Mouse (Mus musculus) MEL (cell line): Measurements from ENCODE around the gene Nkx1-2. TPM values are rescaled to one million over a fixed set of nuclear protein-coding genes. Genes with fewer than 3 reads are reported as not detected.

Source experiments
- DNase-seq: peaks from one replicate; pipeline ENCODE4 v3.0.0; 2011; ENCODE audit warnings: low read depth, low spot score
- H3K27ac ChIP-seq: 2 replicates; pipeline ENCODE4 v1.5.1; 2012; ENCODE audit warnings: low read depth, mild to moderate bottlenecking, control low read depth, low read length, moderate library complexity; ENCODE audit not compliant: control insufficient read depth
- H3K27me3 ChIP-seq, 2 experiments: fragments of 150-350 bp in 1 of 2; sonication (generic) in 1 of 2; 2 replicates each; pipeline ENCODE4 v1.6.1; 2012; ENCODE audit warnings: low read length in 2 of 2, mild to moderate bottlenecking in 2 of 2, improper control_type of control experiment in 1 of 2, moderate library complexity in 1 of 2; ENCODE audit not compliant: insufficient read depth in 2 of 2, control insufficient read depth in 1 of 2
- H3K36me3 ChIP-seq, 2 experiments: 2 replicates each; pipeline ENCODE4 v1.6.1; 2012 to 2014; ENCODE audit warnings: low read length in 2 of 2, improper control_type of control experiment in 1 of 2, inconsistent platforms in 1 of 2, mild to moderate bottlenecking in 1 of 2; ENCODE audit not compliant: insufficient read depth in 2 of 2, control insufficient read depth in 1 of 2
- H3K4me1 ChIP-seq, 2 experiments: fragments of 150-350 bp in 1 of 2; sonication (generic) in 1 of 2; 2 replicates each; pipeline ENCODE4 v1.6.1; 2012; ENCODE audit warnings: low read length in 2 of 2, improper control_type of control experiment in 1 of 2, mild to moderate bottlenecking in 1 of 2; ENCODE audit not compliant: insufficient read depth in 2 of 2, control insufficient read depth in 1 of 2
- H3K4me3 ChIP-seq, 2 experiments: fragments of 150-350 bp in 1 of 2; sonication (generic) in 1 of 2; 2 replicates each; pipeline ENCODE4 v1.5.1; 2012; ENCODE audit warnings: low read depth in 2 of 2, low read length in 2 of 2, mild to moderate bottlenecking in 2 of 2, moderate library complexity in 2 of 2, control low read depth in 1 of 2, improper control_type of control experiment in 1 of 2; ENCODE audit not compliant: control insufficient read depth in 1 of 2, insufficient read depth in 1 of 2
- H3K79me2 ChIP-seq: 2 replicates; pipeline ENCODE4 v1.6.1; 2012; ENCODE audit warnings: mild to moderate bottlenecking, low read length, moderate library complexity; ENCODE audit not compliant: control insufficient read depth, poor library complexity, insufficient read depth
- H3K9ac ChIP-seq: 2 replicates; pipeline ENCODE4 v1.6.1; 2012; ENCODE audit warnings: low read depth, mild to moderate bottlenecking, control low read depth, low read length, moderate library complexity; ENCODE audit not compliant: control insufficient read depth, poor library complexity, severe bottlenecking
- H3K9me3 ChIP-seq: fragments of 150-350 bp; sonication (generic); replicated peaks from 2 replicates; pipeline ENCODE4 v1.6.1; 2012; ENCODE audit warnings: mild to moderate bottlenecking, low read length, improper control_type of control experiment, moderate library complexity; ENCODE audit not compliant: insufficient read depth
- CHD2 ChIP-seq: IDR thresholded peaks from 2 replicates; pipeline ENCODE4 v1.6.1; 2011; ENCODE audit warnings: low read length, improper control_type of control experiment
- CTCF ChIP-seq, 3 experiments: IDR thresholded peaks in 2 of 3; conservative IDR thresholded peaks in 1 of 3; 2 replicates each; pipeline ENCODE4 v1.5.1; 2011 to 2012; ENCODE audit warnings: low read length in 3 of 3, low read depth in 2 of 3, mild to moderate bottlenecking in 2 of 3, improper control_type of control experiment in 1 of 3, inconsistent platforms in 1 of 3, mixed read lengths in 1 of 3, moderate library complexity in 1 of 3; ENCODE audit not compliant: control insufficient read depth in 1 of 3, insufficient read depth in 1 of 3, poor library complexity in 1 of 3, severe bottlenecking in 1 of 3
- ELF1 ChIP-seq: IDR thresholded peaks from 2 replicates; pipeline ENCODE4 v1.6.1; 2014; ENCODE audit warnings: low read depth, mild to moderate bottlenecking, inconsistent platforms, low read length, improper control_type of control experiment, moderate library complexity
- EP300 ChIP-seq, 2 experiments: IDR thresholded peaks; 2 replicates each; pipeline ENCODE4 v1.6.1; 2011; ENCODE audit warnings: improper control_type of control experiment in 2 of 2, low read length in 2 of 2, low read depth in 1 of 2, mild to moderate bottlenecking in 1 of 2
- ETS1 ChIP-seq: IDR thresholded peaks from 2 replicates; pipeline ENCODE4 v1.6.1; 2012; ENCODE audit warnings: low read depth, mild to moderate bottlenecking, inconsistent platforms, low read length, improper control_type of control experiment, moderate library complexity
- GABPA ChIP-seq: IDR thresholded peaks from 2 replicates; pipeline ENCODE4 v1.6.1; 2012; ENCODE audit warnings: low read depth, mild to moderate bottlenecking, inconsistent platforms, low read length, improper control_type of control experiment, moderate library complexity
- NRF1 ChIP-seq: IDR thresholded peaks from 2 replicates; pipeline ENCODE4 v1.6.1; 2014; ENCODE audit warnings: low read depth, mild to moderate bottlenecking, inconsistent platforms, low read length, improper control_type of control experiment, moderate library complexity; ENCODE audit not compliant: poor library complexity, insufficient read depth, severe bottlenecking
- POLR2A ChIP-seq, 2 experiments: IDR thresholded peaks; 2 replicates each; pipeline ENCODE4 v1.6.1; 2011 to 2012; ENCODE audit warnings: low read length in 2 of 2, mild to moderate bottlenecking in 2 of 2, control low read depth in 1 of 2, improper control_type of control experiment in 1 of 2, low read depth in 1 of 2, moderate library complexity in 1 of 2; ENCODE audit not compliant: control insufficient read depth in 1 of 2, insufficient read depth in 1 of 2, poor library complexity in 1 of 2
- SMC3 ChIP-seq: IDR thresholded peaks from 2 replicates; pipeline ENCODE4 v1.6.1; 2011; ENCODE audit warnings: low read depth, low read length, improper control_type of control experiment
- TAL1 ChIP-seq: IDR thresholded peaks from 2 replicates; pipeline ENCODE4 v1.6.1; 2012; ENCODE audit warnings: mild to moderate bottlenecking, inconsistent platforms, low read length, moderate library complexity, mixed read lengths
- TBP ChIP-seq: IDR thresholded peaks from 2 replicates; pipeline ENCODE4 v1.8.0; 2011; ENCODE audit warnings: low read depth, low read length, improper control_type of control experiment
- UBTF ChIP-seq: IDR thresholded peaks from 2 replicates; pipeline ENCODE4 v1.6.1; 2012; ENCODE audit warnings: low read depth, mild to moderate bottlenecking, inconsistent platforms, low read length, improper control_type of control experiment, moderate library complexity, borderline replicate concordance; ENCODE audit not compliant: insufficient read depth
- ZC3H11A ChIP-seq: IDR thresholded peaks from 2 replicates; pipeline ENCODE4 v1.6.1; 2012; ENCODE audit warnings: low read depth, mild to moderate bottlenecking, inconsistent platforms, low read length, improper control_type of control experiment
- polyA plus RNA-seq, 2 experiments: library from polyadenylated mRNA; stranded (reverse) in 1 of 2; unstranded in 1 of 2; fragments of >175 nt in 1 of 2; fragments of >200 nt in 1 of 2; gene quantifications; 2 replicates each; pipeline versions ENCODE4 v1.2.1 to v1.2.4; 2012; ENCODE audit warnings: low replicate concordance in 2 of 2, low read depth in 1 of 2; ENCODE audit not compliant: insufficient read length in 2 of 2, insufficient read depth in 1 of 2, missing spikeins in 1 of 2
- total RNA-seq: library from RNA; depleted of rRNA; stranded (reverse); fragments of 300-350 nt; gene quantifications from 2 replicates; pipeline ENCODE4 v1.2.3, GENCODE M21; 2012

Nkx1-2 gene
- total and polyA plus RNA-seq, 3 experiments, result 2.4 to 2.8 TPM; not detected in 1

DNA sequence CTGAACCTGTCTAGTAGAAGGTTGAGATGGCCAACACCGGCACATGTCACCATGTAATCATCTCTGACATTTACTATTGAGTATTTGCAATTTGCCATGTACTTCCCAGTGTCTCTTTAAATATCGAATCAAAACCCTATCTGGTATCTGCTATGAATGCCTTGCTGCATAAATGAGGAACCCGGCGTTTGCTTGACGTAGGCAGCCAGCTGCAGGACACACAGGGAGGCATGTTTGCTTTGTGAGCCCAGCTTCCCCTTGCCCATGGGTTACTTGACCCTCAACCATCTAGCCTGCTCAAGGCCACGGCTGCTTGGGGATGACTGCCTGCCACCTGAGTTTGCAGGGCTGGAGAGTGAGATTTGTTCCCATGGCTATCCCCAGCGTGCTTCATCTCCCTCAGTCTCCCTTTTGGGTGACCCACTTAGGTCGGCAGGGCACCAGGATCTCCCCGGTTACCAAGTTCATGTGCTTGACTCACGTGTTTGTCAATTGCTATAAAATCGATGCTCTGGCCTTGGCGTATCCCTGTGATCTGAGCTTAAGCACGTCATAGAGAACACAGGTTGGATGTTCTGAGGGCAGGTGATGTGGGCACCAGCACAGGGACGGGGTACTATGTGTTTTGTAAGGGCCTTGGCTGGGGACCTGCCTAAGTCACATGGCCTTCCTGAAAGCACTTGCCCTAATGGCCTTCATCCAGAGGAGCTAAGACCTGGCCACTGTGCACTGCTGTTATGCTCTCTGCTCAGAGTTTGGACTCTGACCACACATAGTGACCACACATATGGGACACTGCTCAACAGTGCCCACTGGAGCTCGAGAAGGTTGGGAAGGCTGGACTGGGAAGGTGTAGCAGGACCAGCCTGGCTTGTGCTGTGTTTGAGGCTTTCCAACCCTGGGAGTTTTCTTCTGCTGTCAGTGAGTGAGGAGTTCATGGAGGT is 20.8 kb upstream of the Nkx1-2 start:
- Histone ChIP-seq H3K4me3 (no peak overlapping the region), H3K27me3 (no peaks in the 10 kb centered on the region), H3K27ac (no peak overlapping the region), H3K36me3 (no peaks in the 10 kb centered on the region), H3K79me2 (no peaks in the 10 kb centered on the region), H3K9me3 (no peaks in the 10 kb centered on the region), H3K4me1 (no peaks in the 10 kb centered on the region), H3K9ac (no peak overlapping the region)
- no peak for TF ChIP-seq CHD2
- no peak for TF ChIP-seq EP300 (IDR thresholded peaks at IDR 0.05; ENCODE audit: low read depth in 1 of 2, low read length in 2 of 2)
- no peak for TF ChIP-seq ETS1
- TF ChIP-seq ELF1, result no peak
- no peak for TF ChIP-seq TAL1
- DNase-seq, result no peak

DNA sequence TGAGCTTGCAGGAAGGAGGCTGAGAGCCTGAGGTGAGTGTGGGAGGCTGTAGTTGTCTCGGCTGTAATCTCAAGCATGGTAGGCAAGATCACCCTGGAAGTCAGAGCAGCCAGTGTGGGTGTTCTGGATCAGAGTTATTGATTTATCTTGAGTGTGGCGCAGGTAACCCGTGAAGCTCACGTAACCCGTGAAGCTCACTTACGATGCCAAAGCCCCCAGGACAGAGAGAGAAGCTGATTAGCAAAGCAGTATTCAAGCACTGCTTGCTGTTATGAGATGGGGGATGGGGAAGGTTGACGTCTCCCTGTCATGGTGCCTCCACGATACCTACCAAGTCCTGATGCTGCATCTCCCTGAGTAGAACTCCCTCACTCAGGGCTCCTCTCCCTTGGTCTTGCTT is 20.1 kb upstream of the Nkx1-2 start:
- no peak for DNase-seq
- Histone ChIP-seq H3K9me3 (no peaks in the 10 kb centered on the region), H3K9ac (no peak overlapping the region), H3K27ac (no peak overlapping the region), H3K79me2 (no peaks in the 10 kb centered on the region), H3K4me1 (no peaks in the 10 kb centered on the region), H3K27me3 (no peaks in the 10 kb centered on the region)
- no peak for TF ChIP-seq GABPA
- no peak for TF ChIP-seq SMC3
- TF ChIP-seq UBTF, result no peak
- TF ChIP-seq CTCF (IDR thresholded peaks at IDR 0.05 in 2 of 3, conservative IDR thresholded peaks at IDR 0.05 in 1 of 3; ENCODE audit: control insufficient read depth in 1 of 3, insufficient read depth in 1 of 3, low read depth in 2 of 3, low read length in 3 of 3, poor library complexity in 1 of 3, severe bottlenecking in 1 of 3), result no peak
- no peak for TF ChIP-seq ZC3H11A
- no peak for TF ChIP-seq TBP
- no peak for TF ChIP-seq NRF1
- TF ChIP-seq POLR2A (IDR thresholded peaks at IDR 0.05; ENCODE audit: control insufficient read depth in 1 of 2, insufficient read depth in 1 of 2, low read depth in 1 of 2, low read length in 2 of 2, poor library complexity in 1 of 2), result no peak
- TF ChIP-seq, all 39 proteins: peak for 0
- H3K4me3 ChIP-seq, result no peak overlapping the region
- H3K36me3 ChIP-seq, result no peaks in the 10 kb centered on the region
